Mouse (Mus musculus) midbrain, embryonic 14.5 days (tissue): ENCODE measurements at regions not wholly inside any gene's neighbourhood (a gene's known extent, or its start where the extent isn't known, plus 50 kb on each side); places are given as distances from the start of the nearest gene placed in this dataset.

ENCODE experiments used
- ATAC-seq: fragments of 200-750 bp; cut with Nextera tagmentation; 2 replicates; pipeline ENCODE4 v1.8.0; 2017; ENCODE audit warnings: moderate number of reproducible peaks, moderate library complexity; ENCODE audit not compliant: low FRiP score, low TSS enrichment
- DNase-seq: peaks from one replicate; pipeline ENCODE4 v3.0.0-alpha.2; 2015
- H3K27ac ChIP-seq: fragments of 300-500 bp; sonication (generic); replicated peaks from 2 replicates; pipeline ENCODE4 v1.5.1; 2014; ENCODE audit warnings: mild to moderate bottlenecking, low read depth, low read length, moderate library complexity
- H3K27me3 ChIP-seq: fragments of 300-500 bp; sonication (generic); 2 replicates; pipeline ENCODE4 v1.6.1; 2014; ENCODE audit warnings: low read length, control low read depth, mixed read lengths; ENCODE audit not compliant: control insufficient read depth, insufficient read depth
- H3K36me3 ChIP-seq: fragments of 300-500 bp; sonication (generic); 2 replicates; pipeline ENCODE4 v1.6.1; 2014; ENCODE audit warnings: low read length, control low read depth; ENCODE audit not compliant: control insufficient read depth, insufficient read depth
- H3K4me1 ChIP-seq: fragments of 300-500 bp; sonication (generic); 2 replicates; pipeline ENCODE4 v1.6.1; 2014; ENCODE audit warnings: mild to moderate bottlenecking, antibody characterized with exemption, low read length, control low read depth; ENCODE audit not compliant: control insufficient read depth, insufficient read depth
- H3K4me2 ChIP-seq: fragments of 300-500 bp; sonication (generic); 2 replicates; pipeline ENCODE4 v1.6.1; 2014; ENCODE audit warnings: mild to moderate bottlenecking, low read length, moderate library complexity
- H3K4me3 ChIP-seq: fragments of 300-500 bp; sonication (generic); replicated peaks from 2 replicates; pipeline ENCODE4 v1.5.1; 2014; ENCODE audit warnings: low read depth, low read length
- H3K9ac ChIP-seq: fragments of 300-500 bp; sonication (generic); replicated peaks from 2 replicates; pipeline ENCODE4 v1.6.1; 2014; ENCODE audit warnings: mild to moderate bottlenecking, low read length, moderate library complexity
- H3K9me3 ChIP-seq: fragments of 300-500 bp; sonication (generic); 2 replicates; pipeline ENCODE4 v1.6.1; 2016; ENCODE audit warnings: low read length, control low read depth, mixed read lengths; ENCODE audit not compliant: control insufficient read depth
- WGBS: fragments of 180-500 bp; shearing (Covaris S2); extraction: QIAGEN DNeasy Blood & Tissue Kit; methylation state at CpG from one replicate; pipeline ENCODE4 v1.1.7; 2014; 5-methylcytosine and 5-hydroxymethylcytosine counted together

- Histone ChIP-seq H3K9ac (no peak overlapping the region), H3K27ac (no peak overlapping the region), H3K27me3 (no peaks in the 10 kb centered on the region), H3K36me3 (no peaks in the 10 kb centered on the region), H3K4me3 (no peak overlapping the region), H3K4me1 (no peaks in the 10 kb centered on the region), H3K4me2 (no peak overlapping the region), H3K9me3 (no peaks in the 10 kb centered on the region)
- ATAC-seq (peak; percentile 51; the same call in 1 of the 2 replicates), DNase-seq (peak; percentile 88)
- WGBS: 3% methylated on average over 8 of the region's 8 CpGs
Measured at GRCm38 (mm10) chr12:32637400-32638100, 181.8 kb upstream of the Nampt start.

GRCm38 (mm10) chr12:32640591-32640990 lies 178.8 kb upstream of the Nampt start:
- H3K27me3 ChIP-seq: no peaks in the 10 kb centered on the region
- 77% methylated on average over 2 of the region's 2 CpGs for WGBS
- no peak for ATAC-seq
- H3K4me1 ChIP-seq: no peaks in the 10 kb centered on the region
- no peaks in the 10 kb centered on the region for H3K9me3 ChIP-seq
- no peak for DNase-seq
- no peak overlapping the region for H3K27ac ChIP-seq
- H3K36me3 ChIP-seq: no peaks in the 10 kb centered on the region
- H3K4me3 ChIP-seq: no peak overlapping the region
- no peak overlapping the region for H3K9ac ChIP-seq
- H3K4me2 ChIP-seq: no peak overlapping the region

DNA sequence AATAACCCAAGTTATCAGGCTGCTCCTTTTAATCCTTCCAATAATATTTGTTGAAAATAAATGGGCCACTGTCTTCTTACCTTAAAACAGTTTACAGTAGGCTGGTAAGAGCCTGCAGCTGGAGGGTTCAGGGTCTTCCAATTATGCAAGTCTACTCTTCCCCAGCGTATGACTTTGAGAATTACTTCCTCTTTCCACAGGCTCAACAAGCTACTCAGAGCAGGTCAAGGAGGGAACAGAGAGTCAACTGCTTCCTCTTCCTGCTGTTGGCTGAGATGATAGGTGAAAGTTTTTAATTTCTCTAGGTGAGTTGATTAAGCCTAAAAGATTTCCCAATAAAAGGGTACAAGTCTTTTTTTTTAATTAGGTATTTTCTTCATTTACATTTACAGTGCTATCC lies 176.9 kb upstream of the Nampt start:
- no peak overlapping the region for H3K4me3 ChIP-seq
- H3K27ac ChIP-seq: no peak overlapping the region
- no peak overlapping the region for H3K9ac ChIP-seq
- ATAC-seq (no peak), DNase-seq (no peak)
- no peaks in the 10 kb centered on the region for H3K27me3 ChIP-seq
- no peaks in the 10 kb centered on the region for H3K4me1 ChIP-seq
- WGBS: 93% methylated on average over 1 of the region's 1 CpGs
- no peak overlapping the region for H3K4me2 ChIP-seq
- H3K36me3 ChIP-seq: no peaks in the 10 kb centered on the region
- no peaks in the 10 kb centered on the region for H3K9me3 ChIP-seq

DNA sequence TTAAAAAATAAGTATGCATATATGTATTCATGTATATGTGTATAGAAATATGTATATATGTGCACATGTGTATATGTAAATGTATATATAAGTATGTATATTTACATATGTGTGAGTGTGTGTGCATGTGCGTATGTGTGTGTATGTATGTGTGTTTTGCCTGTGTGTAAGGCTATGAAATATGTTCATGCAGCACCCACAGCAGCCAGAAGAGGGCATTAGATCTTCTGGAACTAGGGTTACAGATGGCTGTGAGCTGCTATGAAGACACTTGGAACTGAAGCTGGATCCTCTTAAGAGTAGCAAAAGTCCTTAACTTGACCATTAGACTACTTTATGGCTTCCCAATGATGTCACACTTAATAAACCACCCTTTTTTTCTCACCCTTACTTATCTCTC lies 166.2 kb upstream of the Nampt start:
- H3K4me3 ChIP-seq: no peak overlapping the region
- DNase-seq: no peak
- H3K4me1 ChIP-seq: no peaks in the 10 kb centered on the region
- ATAC-seq: no peak
- H3K36me3 ChIP-seq: no peaks in the 10 kb centered on the region
- WGBS: 94% methylated on average over 1 of the region's 1 CpGs
- H3K27ac ChIP-seq: no peak overlapping the region
- H3K4me2 ChIP-seq: no peak overlapping the region
- H3K9ac ChIP-seq: no peak overlapping the region
- no peaks in the 10 kb centered on the region for H3K9me3 ChIP-seq
- no peaks in the 10 kb centered on the region for H3K27me3 ChIP-seq

- H3K4me2 ChIP-seq: no peak overlapping the region
- no peak overlapping the region for H3K4me3 ChIP-seq
- H3K4me1 ChIP-seq: no peaks in the 10 kb centered on the region
- H3K27ac ChIP-seq: no peak overlapping the region
- no peak overlapping the region for H3K9ac ChIP-seq
- H3K27me3 ChIP-seq: no peaks in the 10 kb centered on the region
- no peak for DNase-seq
- H3K9me3 ChIP-seq: no peaks in the 10 kb centered on the region
- WGBS: 74% methylated on average over 2 of the region's 2 CpGs
- ATAC-seq: no peak
- H3K36me3 ChIP-seq: no peaks in the 10 kb centered on the region
Measured at GRCm38 (mm10) chr12:32656194-32656593, 163.2 kb upstream of the Nampt start.

DNA sequence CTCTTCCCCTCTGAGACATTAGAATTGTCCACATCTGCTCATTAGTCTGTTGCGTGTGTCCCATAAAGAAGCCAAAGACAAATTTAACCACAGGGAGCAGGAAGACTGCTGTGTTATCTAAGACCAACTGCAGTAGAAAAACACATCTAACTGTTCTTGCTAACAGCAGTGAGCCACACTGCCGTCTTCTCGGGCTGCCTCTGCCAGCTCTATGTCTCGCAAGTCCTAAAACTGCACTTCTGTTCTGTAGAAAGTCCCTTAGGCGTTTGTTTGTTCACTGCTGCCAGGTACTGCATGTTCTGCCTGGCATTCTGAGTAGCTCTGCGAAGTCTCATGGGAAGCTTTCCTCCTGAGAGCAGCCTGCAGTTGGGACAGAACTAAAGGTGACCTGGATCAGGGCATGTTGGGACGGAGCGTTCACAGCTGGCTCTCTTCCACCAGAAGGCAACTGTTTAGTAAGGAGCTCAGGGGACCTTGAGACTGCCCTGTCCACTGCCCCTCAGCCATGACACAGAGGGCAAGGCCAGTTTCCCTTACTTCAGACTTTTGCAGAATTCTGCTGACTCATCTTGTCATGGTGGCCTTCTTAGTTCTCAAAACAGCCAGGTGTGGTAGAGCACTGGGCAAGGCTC lies 157.4 kb upstream of the Nampt start:
- Histone ChIP-seq H3K4me3 (no peak overlapping the region), H3K27me3 (no peaks in the 10 kb centered on the region), H3K27ac (no peak overlapping the region), H3K4me1 (no peaks in the 10 kb centered on the region), H3K9ac (no peak overlapping the region), H3K4me2 (no peak overlapping the region), H3K36me3 (no peaks in the 10 kb centered on the region), H3K9me3 (no peaks in the 10 kb centered on the region)
- WGBS: 95% methylated on average over 8 of the region's 8 CpGs
- DNase-seq (no peak), ATAC-seq (no peak)

DNA sequence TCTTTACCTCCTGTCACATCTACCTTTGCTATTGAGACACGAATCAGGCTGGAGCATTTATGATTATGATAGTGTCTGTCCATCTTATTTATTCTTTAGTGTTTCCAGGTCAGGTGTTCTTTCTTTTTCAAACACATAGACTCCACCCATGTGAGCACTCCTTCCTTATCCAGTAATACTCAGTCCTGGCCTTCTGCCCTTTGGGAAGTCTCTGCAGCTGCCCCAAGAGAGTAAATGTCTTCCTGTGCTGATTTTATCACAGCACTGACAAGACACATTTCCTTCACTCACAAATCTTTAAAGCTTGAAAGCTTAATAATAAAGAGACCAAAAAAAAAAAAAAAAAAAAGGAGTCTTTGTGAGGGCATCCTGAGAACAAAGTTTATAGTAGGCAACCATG lies 153.3 kb upstream of the Nampt start:
- Histone ChIP-seq H3K9ac (no peak overlapping the region), H3K4me2 (no peak overlapping the region), H3K4me1 (no peaks in the 10 kb centered on the region), H3K27me3 (no peaks in the 10 kb centered on the region), H3K9me3 (no peaks in the 10 kb centered on the region), H3K36me3 (no peaks in the 10 kb centered on the region), H3K4me3 (no peak overlapping the region), H3K27ac (no peak overlapping the region)
- no peak for DNase-seq
- ATAC-seq: no peak
- WGBS: 89% methylated on average over 1 of the region's 1 CpGs

DNA sequence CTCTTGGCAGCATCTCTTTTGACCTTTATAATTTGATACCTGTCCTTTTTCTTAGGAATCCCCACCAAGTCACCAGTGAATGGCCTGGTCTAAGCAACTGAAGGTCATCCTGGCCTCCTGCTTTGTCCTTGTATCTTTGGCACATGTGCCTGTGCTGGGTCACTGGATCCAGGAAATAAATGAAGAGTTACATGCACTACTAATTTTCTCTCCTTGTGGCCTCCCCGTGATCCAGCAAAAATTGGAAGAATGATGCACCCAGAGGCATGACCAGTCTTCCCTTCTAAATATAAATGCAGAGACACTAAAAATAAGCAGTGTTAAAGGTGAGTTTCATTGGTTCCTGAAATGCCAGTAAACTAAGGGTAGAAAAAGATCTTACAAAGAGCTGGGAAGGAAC lies 141.4 kb upstream of the Nampt start:
- WGBS: 84% methylated on average over 1 of the region's 1 CpGs
- H3K36me3 ChIP-seq: no peaks in the 10 kb centered on the region

DNA sequence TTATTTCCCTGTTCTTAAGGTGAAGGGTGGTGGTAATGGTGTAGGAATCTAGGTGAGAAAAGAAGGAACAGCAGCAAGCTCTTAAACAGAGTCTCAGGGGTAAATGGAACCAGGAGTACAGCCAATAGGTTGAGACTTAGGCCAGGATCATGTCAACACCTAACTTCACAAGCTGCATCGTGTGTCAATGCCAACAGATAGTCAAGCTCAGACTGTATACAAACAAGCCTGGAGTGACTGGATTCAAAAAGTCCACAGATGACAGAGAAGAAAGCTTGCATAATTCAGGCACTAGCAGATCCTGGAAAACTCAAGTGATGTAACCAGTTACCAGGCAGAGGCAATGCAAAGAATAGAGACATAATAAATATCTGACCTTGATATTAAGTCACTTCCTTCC lies 140.6 kb upstream of the Nampt start:
- ATAC-seq (no peak), DNase-seq (no peak)
- Histone ChIP-seq H3K36me3 (no peaks in the 10 kb centered on the region), H3K4me1 (no peaks in the 10 kb centered on the region), H3K9ac (no peak overlapping the region), H3K4me3 (no peak overlapping the region), H3K27ac (no peak overlapping the region), H3K27me3 (no peaks in the 10 kb centered on the region), H3K4me2 (no peak overlapping the region), H3K9me3 (no peaks in the 10 kb centered on the region)
- 64% methylated on average over 1 of the region's 1 CpGs for WGBS

More for the DNA sequence above, 141.4 kb upstream of the Nampt start:
- Histone ChIP-seq H3K9me3 (no peaks in the 10 kb centered on the region), H3K27me3 (no peaks in the 10 kb centered on the region), H3K4me2 (no peak overlapping the region), H3K4me1 (no peaks in the 10 kb centered on the region), H3K27ac (no peak overlapping the region), H3K4me3 (no peak overlapping the region), H3K9ac (no peak overlapping the region)
- ATAC-seq (no peak), DNase-seq (no peak)
